Mouse (Mus musculus) left cerebral cortex, postnatal 25 days (tissue): Measurements from ENCODE around the gene Gm44965. TPM values are rescaled to one million over a fixed set of nuclear protein-coding genes. Genes with fewer than 3 reads are reported as not detected.
A peak's percentile ranks its signal among the peaks of the same experiment; 100 is the strongest.

ENCODE experiments used
- DNase-seq, 2 experiments: peaks; one replicate each; pipeline ENCODE4 v3.0.0; 2022; ENCODE audit warnings: low spot score in 2 of 2, mixed read lengths in 1 of 2
- intact Hi-C: fragments of 180-260 bp; cut with DNase I; formaldehyde crosslinking; loops from one replicate; pipeline ENCODE4 v1.15.1; 2025
- total RNA-seq, 2 experiments: library from RNA; stranded (reverse); gene quantifications; 2 replicates each; pipeline ENCODE4 v1.2.3; 2021

Gene Gm44965
- total RNA-seq, 2 experiments from 2014 or later, result not detected

GRCm38 (mm10) chr6:48573280-48573679 is 20.5 kb upstream of the Gm44965 start:
- DNase-seq, result no peak
- intact Hi-C loops, result no loop called here

- intact Hi-C loops, result no loop called here
- no peak for DNase-seq
These were observed 19.8 kb upstream of the Gm44965 start for GRCm38 (mm10) chr6:48573981-48574380.

GRCm38 (mm10) chr6:48578736-48579135 is 15.0 kb upstream of the Gm44965 start:
- intact Hi-C loops, result no loop called here
- no peak for DNase-seq

GRCm38 (mm10) chr6:48579215-48579648 is 14.5 kb upstream of the Gm44965 start:
- no peak for DNase-seq
- intact Hi-C loops, result no loop called here

GRCm38 (mm10) chr6:48581257-48581656 is 12.5 kb upstream of the Gm44965 start:
- intact Hi-C loops, result loop anchor here (5.0 to 10.0 kb wide), 2 partner anchors 191 to 374 kb away; partner anchors contain the start of gene Gimap3
- DNase-seq, result no peak

- intact Hi-C loops, result loop anchor here (2.0 to 10.0 kb wide), 3 partner anchors 61 to 373 kb away; partner anchors contain the start of gene Gimap3
- DNase-seq, result peak; percentile 56 to 63
These were observed 11.7 kb upstream of the Gm44965 start for GRCm38 (mm10) chr6:48582037-48582436.

- intact Hi-C loops, result loop anchor here (10.0 kb wide), 1 partner anchor 366 kb away; no protein-coding TSS in a partner anchor
- DNase-seq, result no peak
These were observed 4.5 kb upstream of the Gm44965 start, which contains the start of gene Gm45021 for GRCm38 (mm10) chr6:48589194-48589750. Gm45021 (plus strand) TSS chr6:48589610.

GRCm38 (mm10) chr6:48591221-48591845 is 2.4 kb upstream of the Gm44965 start:
- no peak for DNase-seq
- intact Hi-C loops, result loop anchor here (5.0 kb wide), 1 partner anchor 36 kb away; the partner anchor contains the start of gene AI854703

- intact Hi-C loops, result loop anchor here (2.0 to 5.0 kb wide), 2 partner anchors 35 to 37 kb away; partner anchors contain the start of genes AI854703 and Lrrc61
- DNase-seq, result no peak
These were observed 1.9 kb upstream of the Gm44965 start for GRCm38 (mm10) chr6:48591871-48592270.

- intact Hi-C loops, result loop anchor here (5.0 kb wide), 1 partner anchor 33 kb away; the partner anchor contains the start of gene AI854703
- peak in 1 of 2 experiments; percentile 65 for DNase-seq
These were observed 450 bp downstream of the Gm44965 start for GRCm38 (mm10) chr6:48594043-48594738.

GRCm38 (mm10) chr6:48595278-48595677 is 1.5 kb downstream of the Gm44965 start:
- intact Hi-C loops, result no loop called here
- DNase-seq, result peak in 1 of 2 experiments; percentile 66

- intact Hi-C loops, result no loop called here
- no peak for DNase-seq
These were observed 2.9 kb downstream of the Gm44965 start for GRCm38 (mm10) chr6:48596545-48597232.

GRCm38 (mm10) chr6:48597233-48597625 is 3.5 kb downstream of the Gm44965 start:
- intact Hi-C loops, result no loop called here
- no peak for DNase-seq

GRCm38 (mm10) chr6:48600594-48600993 is 6.9 kb downstream of the Gm44965 start:
- intact Hi-C loops, result loop anchor here (2.0 kb wide), 1 partner anchor 26 kb away; the partner anchor contains the start of gene AI854703
- no peak for DNase-seq

GRCm38 (mm10) chr6:48601271-48602079 is 7.7 kb downstream of the Gm44965 start, which contains the start of gene Zfp775:
Zfp775 (plus strand) TSS chr6:48602063.
- peak; percentile 96 to 97 for DNase-seq
- intact Hi-C loops, result loop anchor here (2.0 kb wide), 1 partner anchor 25 kb away; the partner anchor contains the start of gene AI854703

GRCm38 (mm10) chr6:48602080-48602741 is 8.5 kb downstream of the Gm44965 start:
- intact Hi-C loops, result no loop called here
- DNase-seq, result peak; percentile 43 to 74

- intact Hi-C loops, result no loop called here
- DNase-seq, result no peak
These were observed 14.4 kb downstream of the Gm44965 start for GRCm38 (mm10) chr6:48608124-48608523.

GRCm38 (mm10) chr6:48609512-48609911 is 15.8 kb downstream of the Gm44965 start:
- no peak for DNase-seq
- intact Hi-C loops, result no loop called here
